In genomic region chr3:103789096-103789495, GRCm38 (mm10) we compare ENCODE assay signal across 10 mouse cellular contexts. TPM values are rescaled to one million over a fixed set of nuclear protein-coding genes. Genes with fewer than 3 reads are reported as not detected.
DNase-seq lines count a peak whose midpoint lies in the region; ATAC-seq and TF ChIP-seq lines count a peak whose summit lies in the region.
"Had no signal": no experiment of that assay in that cellular context is flagged by ENCODE, and none has a peak within 500 bp of the region (broad histone marks: within the 10 kb centered on the region; RNA-seq: fewer than 3 reads in every experiment).

No protein-coding gene starts in this region.

- no peaks in the 10 kb centered on the region for H3K36me3 ChIP-seq in forebrain, embryonic 10.5 days (replicated peaks)
- H3K36me3 ChIP-seq in forebrain, embryonic 11.5 days (ENCODE audit: control insufficient read depth, insufficient read depth, low read length) = no peaks in the 10 kb centered on the region
- H3K36me3 ChIP-seq in lung, embryonic 15.5 days = no peaks in the 10 kb centered on the region
- no peaks in the 10 kb centered on the region for H3K36me3 ChIP-seq in intestine, postnatal 0 days (ENCODE audit: control insufficient read depth, insufficient read depth)
- no peaks in the 10 kb centered on the region for H3K36me3 ChIP-seq in neural tube, embryonic 14.5 days (ENCODE audit: control insufficient read depth, insufficient read depth, low read length)

- peaks cover 30% of the 10 kb centered on the region for H3K4me1 ChIP-seq in forebrain, embryonic 10.5 days
- H3K4me1 ChIP-seq in forebrain, embryonic 11.5 days (replicated peaks; ENCODE audit: control insufficient read depth, insufficient read depth, low read length) = peaks cover 4% of the 10 kb centered on the region; the same call in 1 of the 2 replicates
- peaks cover 30% of the 10 kb centered on the region for H3K4me1 ChIP-seq in lung, embryonic 15.5 days
- H3K4me1 ChIP-seq in intestine, postnatal 0 days (replicated peaks; ENCODE audit: control insufficient read depth, insufficient read depth, low read length) = peaks cover 4% of the 10 kb centered on the region
- H3K4me1 ChIP-seq in neural tube, embryonic 14.5 days (ENCODE audit: control insufficient read depth, insufficient read depth, low read length) = peaks cover 20% of the 10 kb centered on the region

- ATAC-seq in forebrain, embryonic 11.5 days (replicated peaks; ENCODE audit: low FRiP score) = no peak
- no peak for ATAC-seq in lung, embryonic 15.5 days (ENCODE audit: borderline replicate concordance, extremely low read depth, low FRiP score, low TSS enrichment)
- ATAC-seq in intestine, postnatal 0 days = no peak
- no peak for ATAC-seq in neural tube, embryonic 14.5 days (ENCODE audit: low read depth)

- no peak overlapping the region for H3K9ac ChIP-seq in forebrain, embryonic 11.5 days (ENCODE audit: low read length)
- no peak overlapping the region for H3K9ac ChIP-seq in lung, embryonic 15.5 days
- H3K9ac ChIP-seq in intestine, postnatal 0 days (ENCODE audit: low read depth, low read length) = no peak overlapping the region
- no peak overlapping the region for H3K9ac ChIP-seq in neural tube, embryonic 14.5 days (replicated peaks; ENCODE audit: low read depth, low read length)

- no peak for DNase-seq in forebrain, embryonic 10.5 days (ENCODE audit: extremely low spot score, low spot score)
- DNase-seq in forebrain, embryonic 11.5 days (ENCODE audit: low spot score) = no peak
- DNase-seq in lung, postnatal 14 days = no peak
- no peak for DNase-seq in spleen, postnatal 4 days (ENCODE audit: low spot score in 2 of 2)
- DNase-seq in cerebellum, postnatal 4 days (ENCODE audit: low spot score in 2 of 2) = no peak
- DNase-seq: adrenal gland, postnatal 25 days; lung, postnatal 36 days had no signal

- peak overlapping the region; percentile 96 for H3K4me3 ChIP-seq in forebrain, embryonic 10.5 days
- no peak overlapping the region for H3K4me3 ChIP-seq in forebrain, embryonic 11.5 days (ENCODE audit: low read depth, low read length)
- peak overlapping the region; percentile 99 for H3K4me3 ChIP-seq in lung, embryonic 15.5 days
- H3K4me3 ChIP-seq in intestine, postnatal 0 days (ENCODE audit: low read depth, low read length) = no peak overlapping the region
- no peak overlapping the region; the same call in 1 of the 2 replicates for H3K4me3 ChIP-seq in neural tube, embryonic 14.5 days (ENCODE audit: low read depth, low read length)

- H3K27me3 ChIP-seq in forebrain, embryonic 10.5 days (ENCODE audit: poor library complexity, severe bottlenecking) = no peaks in the 10 kb centered on the region
- H3K27me3 ChIP-seq in forebrain, embryonic 11.5 days (ENCODE audit: control insufficient read depth, insufficient read depth, low read length) = no peaks in the 10 kb centered on the region
- no peaks in the 10 kb centered on the region for H3K27me3 ChIP-seq in lung, embryonic 15.5 days
- H3K27me3 ChIP-seq in intestine, postnatal 0 days (replicated peaks; ENCODE audit: control insufficient read depth, insufficient read depth, low read length) = no peaks in the 10 kb centered on the region
- no peaks in the 10 kb centered on the region for H3K27me3 ChIP-seq in neural tube, embryonic 14.5 days (ENCODE audit: control insufficient read depth, insufficient read depth, low read length)

- no peak overlapping the region for H3K27ac ChIP-seq in forebrain, embryonic 10.5 days
- H3K27ac ChIP-seq in forebrain, embryonic 11.5 days (ENCODE audit: low read depth, low read length) = no peak overlapping the region
- 0 out of 2 replicates have a peak overlapping the region, but pooled peaks have one; percentile 92 for H3K27ac ChIP-seq in lung, embryonic 15.5 days
- H3K27ac ChIP-seq in intestine, postnatal 0 days (ENCODE audit: low read depth, low read length) = no peak overlapping the region
- H3K27ac ChIP-seq in neural tube, embryonic 14.5 days (ENCODE audit: low read depth, low read length) = no peak overlapping the region

- H3K4me2 ChIP-seq in forebrain, embryonic 11.5 days (ENCODE audit: low read depth, low read length, severe bottlenecking) = no peak overlapping the region
- H3K4me2 ChIP-seq in lung, embryonic 15.5 days = peak overlapping the region; percentile 75
- peak overlapping the region; percentile 76 for H3K4me2 ChIP-seq in intestine, postnatal 0 days (replicated peaks; ENCODE audit: low read depth)
- H3K4me2 ChIP-seq in neural tube, embryonic 14.5 days (ENCODE audit: low read depth, low read length) = peak overlapping the region; percentile 73; the same call in 1 of the 2 replicates

- no peaks in the 10 kb centered on the region for H3K9me3 ChIP-seq in forebrain, embryonic 10.5 days
- H3K9me3 ChIP-seq in forebrain, embryonic 11.5 days (ENCODE audit: control insufficient read depth, low read length) = no peaks in the 10 kb centered on the region
- no peaks in the 10 kb centered on the region for H3K9me3 ChIP-seq in lung, embryonic 15.5 days
- H3K9me3 ChIP-seq in intestine, postnatal 0 days (ENCODE audit: control insufficient read depth) = no peaks in the 10 kb centered on the region
- no peaks in the 10 kb centered on the region for H3K9me3 ChIP-seq in neural tube, embryonic 14.5 days (ENCODE audit: control insufficient read depth, low read length)

- WGBS in forebrain, embryonic 10.5 days = 88% methylated on average over 7 of the region's 7 CpGs
- WGBS in forebrain, embryonic 11.5 days = 88% methylated on average over 7 of the region's 7 CpGs
- 65% methylated on average over 7 of the region's 7 CpGs for WGBS in lung, embryonic 15.5 days
- WGBS in intestine, postnatal 0 days = 71% methylated on average over 7 of the region's 7 CpGs
- 85% methylated on average over 7 of the region's 7 CpGs for WGBS in neural tube, embryonic 14.5 days

- no peak for TF ChIP-seq CTCF in intestine, postnatal 0 days (IDR thresholded peaks at IDR 0.05; ENCODE audit: low read depth)

RNA-seq across cellular contexts. Expression of gene Hipk1, which starts 2.3 kb away (rescaled TPM):
- polyA plus RNA-seq in forebrain, embryonic 10.5 days (2016; fragmentation: Nextera tagmentation; extraction: Ambion mirVana) = 9.9 and 10.4 TPM in 2 replicates
- polyA plus RNA-seq in forebrain, embryonic 11.5 days (2014; fragmentation: Nextera tagmentation; extraction: Ambion mirVana) = 17.2 and 17.6 TPM in 2 replicates
- 11.0 and 11.6 TPM in 2 replicates for polyA plus RNA-seq in lung, embryonic 15.5 days (2015; fragmentation: Nextera tagmentation; extraction: Ambion mirVana)
- polyA plus RNA-seq in intestine, postnatal 0 days (2015; fragmentation: Nextera tagmentation; extraction: Ambion mirVana) = 6.6 and 7.1 TPM in 2 replicates
- polyA plus RNA-seq in neural tube, embryonic 14.5 days (2014; fragmentation: Nextera tagmentation; extraction: Ambion mirVana) = 17.9 and 18.5 TPM in 2 replicates

RNA-seq across cellular contexts. Expression of gene Dclre1b, which starts 20.1 kb away (rescaled TPM):
- 37.2 and 40.5 TPM in 2 replicates for polyA plus RNA-seq in forebrain, embryonic 10.5 days (2016; fragmentation: Nextera tagmentation; extraction: Ambion mirVana)
- polyA plus RNA-seq in forebrain, embryonic 11.5 days (2014; fragmentation: Nextera tagmentation; extraction: Ambion mirVana) = 39.3 and 45.7 TPM in 2 replicates
- 30.5 and 31.2 TPM in 2 replicates for polyA plus RNA-seq in lung, embryonic 15.5 days (2015; fragmentation: Nextera tagmentation; extraction: Ambion mirVana)
- polyA plus RNA-seq in intestine, postnatal 0 days (2015; fragmentation: Nextera tagmentation; extraction: Ambion mirVana) = 10.2 and 13.3 TPM in 2 replicates
- 22.6 and 23.1 TPM in 2 replicates for polyA plus RNA-seq in neural tube, embryonic 14.5 days (2014; fragmentation: Nextera tagmentation; extraction: Ambion mirVana)

RNA-seq across cellular contexts. Expression of gene Ap4b1, which starts 20.2 kb away (rescaled TPM):
- polyA plus RNA-seq in forebrain, embryonic 10.5 days (2016; fragmentation: Nextera tagmentation; extraction: Ambion mirVana) = 19.3 and 22.3 TPM in 2 replicates
- polyA plus RNA-seq in forebrain, embryonic 11.5 days (2014; fragmentation: Nextera tagmentation; extraction: Ambion mirVana) = 22.1 and 22.8 TPM in 2 replicates
- polyA plus RNA-seq in lung, embryonic 15.5 days (2015; fragmentation: Nextera tagmentation; extraction: Ambion mirVana) = 19.6 and 21.0 TPM in 2 replicates
- polyA plus RNA-seq in intestine, postnatal 0 days (2015; fragmentation: Nextera tagmentation; extraction: Ambion mirVana) = 12.6 and 12.9 TPM in 2 replicates
- polyA plus RNA-seq in neural tube, embryonic 14.5 days (2014; fragmentation: Nextera tagmentation; extraction: Ambion mirVana) = 25.1 and 28.2 TPM in 2 replicates

RNA-seq across cellular contexts. Expression of gene Gm43064, which starts 20.3 kb away (rescaled TPM):
- polyA plus RNA-seq in forebrain, embryonic 10.5 days (2016; fragmentation: Nextera tagmentation; extraction: Ambion mirVana) = 0.17 TPM in 1 of 2 replicates, not detected in the other
- 0.17 and 0.63 TPM in 2 replicates for polyA plus RNA-seq in forebrain, embryonic 11.5 days (2014; fragmentation: Nextera tagmentation; extraction: Ambion mirVana)
- polyA plus RNA-seq in lung, embryonic 15.5 days (2015; fragmentation: Nextera tagmentation; extraction: Ambion mirVana) = 0.24 and 0.35 TPM in 2 replicates
- 0.18 TPM in 1 of 2 replicates, not detected in the other for polyA plus RNA-seq in intestine, postnatal 0 days (2015; fragmentation: Nextera tagmentation; extraction: Ambion mirVana)
- 0.25 and 0.46 TPM in 2 replicates for polyA plus RNA-seq in neural tube, embryonic 14.5 days (2014; fragmentation: Nextera tagmentation; extraction: Ambion mirVana)

RNA-seq across cellular contexts. Expression of gene Bcl2l15, which starts 43.3 kb away (rescaled TPM):
- 0.17 and 0.25 TPM in 2 replicates for polyA plus RNA-seq in forebrain, embryonic 10.5 days (2016; fragmentation: Nextera tagmentation; extraction: Ambion mirVana)
- 0.43 TPM in 1 of 2 replicates, not detected in the other for polyA plus RNA-seq in forebrain, embryonic 11.5 days (2014; fragmentation: Nextera tagmentation; extraction: Ambion mirVana)
- 0.09 TPM in 1 of 2 replicates, not detected in the other for polyA plus RNA-seq in lung, embryonic 15.5 days (2015; fragmentation: Nextera tagmentation; extraction: Ambion mirVana)
- polyA plus RNA-seq in intestine, postnatal 0 days (2015; fragmentation: Nextera tagmentation; extraction: Ambion mirVana) = 27.1 and 31.6 TPM in 2 replicates
- polyA plus RNA-seq in neural tube, embryonic 14.5 days (2014; fragmentation: Nextera tagmentation; extraction: Ambion mirVana) = 0.40 and 0.79 TPM in 2 replicates

Comparison
In these comparisons a context has a peak if more than half of its experiments do, and no peak if none do; other contexts are left out.
1. H3K4me3 ChIP-seq: peak in forebrain, embryonic 10.5 days (single experiment) and lung, embryonic 15.5 days (single experiment); none in forebrain, embryonic 11.5 days (single experiment), intestine, postnatal 0 days (single experiment) and neural tube, embryonic 14.5 days (single experiment).